Mouse (Mus musculus) myocyte (in vitro differentiated cells): Measurements from ENCODE around the gene Polk. TPM values are rescaled to one million over a fixed set of nuclear protein-coding genes. Genes with fewer than 3 reads are reported as not detected.

ENCODE experiments used
- H3K27me3 ChIP-seq: one replicate; pipeline ENCODE4 v1.6.1; 2011; ENCODE audit not compliant: control insufficient read depth, insufficient read depth, insufficient read length
- H3K36me3 ChIP-seq: one replicate; pipeline ENCODE4 v1.6.1; 2011; ENCODE audit not compliant: control insufficient read depth, insufficient read depth
- H3K4me2 ChIP-seq: one replicate; pipeline ENCODE4 v1.6.1; 2011; ENCODE audit warnings: low read depth, control low read depth
- H3K4me3 ChIP-seq: one replicate; pipeline ENCODE4 v1.5.1; 2011; ENCODE audit warnings: mild to moderate bottlenecking, control low read depth, moderate library complexity
- H3K79me2 ChIP-seq: one replicate; pipeline ENCODE4 v1.6.1; 2011; ENCODE audit not compliant: control insufficient read depth, insufficient read depth
- H3ac ChIP-seq: one replicate; pipeline ENCODE4 v1.6.1; 2011; ENCODE audit not compliant: control insufficient read depth, insufficient read length
- CEBPB ChIP-seq: IDR thresholded peaks from 2 replicates; pipeline ENCODE4 v1.6.1; 2011; ENCODE audit warnings: mild to moderate bottlenecking, moderate library complexity; ENCODE audit not compliant: poor library complexity, insufficient read depth, severe bottlenecking
- E2F4 ChIP-seq: IDR thresholded peaks from one replicate; pipeline ENCODE4 v1.6.1; 2011; ENCODE audit warnings: mild to moderate bottlenecking, control low read depth, moderate library complexity; ENCODE audit not compliant: insufficient read depth
- MAX ChIP-seq: IDR thresholded peaks from one replicate; pipeline ENCODE4 v1.6.1; 2011; ENCODE audit warnings: low read depth, mild to moderate bottlenecking, control low read depth
- MYOD1 ChIP-seq, 3 experiments: IDR thresholded peaks; one replicate each; pipeline ENCODE4 v1.6.1; 2011; ENCODE audit warnings: control low read depth in 2 of 3, low read depth in 2 of 3, mild to moderate bottlenecking in 2 of 3, moderate library complexity in 1 of 3; ENCODE audit not compliant: insufficient read length in 2 of 3, control insufficient read depth in 1 of 3
- MYOG ChIP-seq, 3 experiments: IDR thresholded peaks; one replicate each; pipeline ENCODE4 v1.6.1; 2011; ENCODE audit warnings: control low read depth in 2 of 3, low read depth in 2 of 3, mild to moderate bottlenecking in 2 of 3; ENCODE audit not compliant: insufficient read length in 2 of 3, control insufficient read depth in 1 of 3, insufficient read depth in 1 of 3
- POLR2A ChIP-seq: IDR thresholded peaks from one replicate; pipeline ENCODE4 v1.6.1; 2011; ENCODE audit warnings: low read depth, mild to moderate bottlenecking, control low read depth, moderate library complexity; ENCODE audit not compliant: insufficient read length
- POLR2AphosphoS2 ChIP-seq: IDR thresholded peaks from one replicate; pipeline ENCODE4 v1.6.1; 2011; ENCODE audit warnings: low read depth, control low read depth; ENCODE audit not compliant: insufficient read length
- REST ChIP-seq: IDR thresholded peaks from one replicate; pipeline ENCODE4 v1.6.1; 2011; ENCODE audit warnings: mild to moderate bottlenecking, control low read depth, moderate library complexity; ENCODE audit not compliant: insufficient read depth, insufficient read length
- SRF ChIP-seq: IDR thresholded peaks from one replicate; pipeline ENCODE4 v1.6.1; 2011; ENCODE audit warnings: low read depth; ENCODE audit not compliant: control insufficient read depth, insufficient read length
- TCF12 ChIP-seq: IDR thresholded peaks from one replicate; pipeline ENCODE4 v1.6.1; 2011; ENCODE audit warnings: mild to moderate bottlenecking, control low read depth; ENCODE audit not compliant: poor library complexity, insufficient read depth, severe bottlenecking
- TCF3 ChIP-seq: IDR thresholded peaks from one replicate; pipeline ENCODE4 v1.6.1; 2011; ENCODE audit warnings: low read depth, control low read depth; ENCODE audit not compliant: insufficient read length
- USF1 ChIP-seq: IDR thresholded peaks from one replicate; pipeline ENCODE4 v1.6.1; 2011; ENCODE audit warnings: low read depth, mild to moderate bottlenecking, control low read depth, moderate library complexity
- polyA plus RNA-seq: library from polyadenylated mRNA; unstranded; fragments of >200 nt; fragmentation: generic; extraction: Trizol; gene quantifications from one replicate; pipeline ENCODE4 v1.2.1, GENCODE M21; 2012; ENCODE audit warnings: missing spikeins

Gene Polk
- polyA plus RNA-seq, 1 experiment, result 2.9 TPM

DNA sequence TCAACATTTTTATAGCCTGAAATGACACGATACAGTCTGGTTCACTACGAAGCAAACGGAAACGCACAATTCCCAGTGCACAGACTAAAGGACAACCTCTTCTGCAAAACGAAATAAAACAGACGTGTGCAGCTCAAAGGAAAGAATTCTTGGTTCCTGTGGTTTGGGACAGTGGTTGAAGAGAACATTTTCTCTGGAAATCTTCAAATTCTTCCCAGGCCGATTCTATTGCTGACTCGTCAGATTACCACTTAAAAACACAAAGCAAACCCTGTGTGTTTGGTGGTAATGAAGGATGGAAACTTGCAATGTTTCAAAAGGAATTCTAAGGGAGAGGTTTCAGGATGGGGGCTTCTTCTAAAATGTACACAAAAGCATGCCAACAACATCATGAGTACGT is 12.3 kb downstream of the Polk start:
- H3K4me3 ChIP-seq, result no peak overlapping the region
- no peaks in the 10 kb centered on the region for H3K27me3 ChIP-seq
- no peak overlapping the region for H3K4me2 ChIP-seq
- H3K36me3 ChIP-seq, result peaks cover 3% of the 10 kb centered on the region
- TF ChIP-seq POLR2AphosphoS2 (no peak), TCF3 (no peak), E2F4 (no peak), USF1 (no peak), MAX (no peak), CEBPB (no peak), MYOD1 (IDR thresholded peaks at IDR 0.05; ENCODE audit: control insufficient read depth in 1 of 3, insufficient read length in 2 of 3, low read depth in 2 of 3) (no peak), MYOG (IDR thresholded peaks at IDR 0.05; ENCODE audit: control insufficient read depth in 1 of 3, insufficient read depth in 1 of 3, insufficient read length in 2 of 3, low read depth in 2 of 3) (no peak), SRF (no peak), POLR2A (no peak), REST (no peak), TCF12 (no peak)
- H3ac ChIP-seq, result no peak overlapping the region
- H3K79me2 ChIP-seq, result peaks cover 61% of the 10 kb centered on the region

DNA sequence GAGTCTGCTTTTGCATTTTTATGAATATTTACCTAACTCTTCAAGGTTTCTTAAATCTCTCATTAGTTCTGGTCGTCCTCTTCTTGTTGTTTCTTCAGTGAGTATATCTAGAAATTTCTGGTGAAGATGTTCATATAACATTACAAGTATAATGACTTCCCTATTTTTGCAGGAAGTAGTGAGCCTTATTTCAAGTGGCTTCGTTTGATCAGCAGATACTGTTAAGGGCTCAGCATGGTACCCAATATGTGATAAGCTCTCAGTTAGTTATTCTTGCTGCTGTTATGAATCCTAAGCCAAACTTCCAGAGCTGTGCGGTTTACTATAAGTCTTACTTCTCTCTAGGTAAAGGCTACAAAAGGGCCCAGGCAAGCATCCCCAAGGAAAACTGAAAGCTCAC is 12.8 kb downstream of the Polk start:
- H3K4me2 ChIP-seq, result no peak overlapping the region
- no peak overlapping the region for H3K4me3 ChIP-seq
- peaks cover 56% of the 10 kb centered on the region for H3K79me2 ChIP-seq
- no peaks in the 10 kb centered on the region for H3K27me3 ChIP-seq
- H3ac ChIP-seq, result no peak overlapping the region
- H3K36me3 ChIP-seq, result peaks cover 3% of the 10 kb centered on the region
- TF ChIP-seq TCF12 (no peak), CEBPB (no peak), SRF (no peak), TCF3 (no peak), E2F4 (no peak), POLR2A (no peak), USF1 (no peak), MAX (no peak), REST (no peak), MYOG (IDR thresholded peaks at IDR 0.05; ENCODE audit: control insufficient read depth in 1 of 3, insufficient read depth in 1 of 3, insufficient read length in 2 of 3, low read depth in 2 of 3) (no peak), POLR2AphosphoS2 (no peak)

DNA sequence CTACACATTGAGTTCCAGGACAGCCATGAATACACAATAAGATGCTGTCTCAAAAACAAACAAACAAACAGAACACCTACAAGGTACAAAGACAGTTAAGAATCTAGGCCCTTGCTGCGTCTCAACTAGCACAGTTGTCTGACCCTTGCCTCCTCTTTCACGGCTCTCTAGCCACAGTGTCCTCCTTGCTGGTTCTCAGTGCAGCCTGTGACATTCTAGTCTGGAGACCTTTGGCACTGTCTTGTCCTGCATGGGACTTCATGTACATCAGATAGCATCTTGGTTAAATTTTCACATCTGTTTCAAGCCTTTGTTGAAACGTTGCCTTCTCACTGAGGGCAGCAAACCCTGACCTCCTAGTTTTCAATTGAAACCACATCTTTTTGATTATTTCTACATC is 13.6 kb downstream of the Polk start:
- no peak overlapping the region for H3ac ChIP-seq
- peaks cover 53% of the 10 kb centered on the region for H3K79me2 ChIP-seq
- H3K4me2 ChIP-seq, result no peak overlapping the region
- no peak overlapping the region for H3K4me3 ChIP-seq
- no peaks in the 10 kb centered on the region for H3K27me3 ChIP-seq
- no peak for TF ChIP-seq REST
- TF ChIP-seq CEBPB, result no peak
- no peak for TF ChIP-seq MYOG (IDR thresholded peaks at IDR 0.05; ENCODE audit: control insufficient read depth in 1 of 3, insufficient read depth in 1 of 3, insufficient read length in 2 of 3, low read depth in 2 of 3)
- TF ChIP-seq MAX, result no peak
- H3K36me3 ChIP-seq, result peaks cover 3% of the 10 kb centered on the region

DNA sequence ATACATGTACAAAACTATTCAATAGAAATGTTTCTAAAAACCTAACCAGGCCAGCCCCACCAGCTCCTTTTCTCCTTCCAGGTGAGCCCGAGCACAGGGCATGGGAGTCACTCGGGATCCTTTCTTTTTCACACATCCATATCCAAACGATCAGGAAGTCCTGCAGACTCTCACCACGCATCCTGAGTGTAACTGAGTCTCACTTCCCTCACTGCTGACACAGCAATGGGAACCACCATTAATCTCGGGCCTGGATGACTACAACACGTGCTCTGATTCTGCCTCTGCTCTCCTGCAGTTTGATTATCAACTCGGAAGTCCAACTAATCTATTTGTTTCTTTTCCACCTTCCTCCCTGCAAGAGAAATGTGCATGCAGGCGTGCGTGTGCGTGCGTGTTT is 14.5 kb downstream of the Polk start:
- no peak overlapping the region for H3K4me2 ChIP-seq
- H3K79me2 ChIP-seq, result peaks cover 57% of the 10 kb centered on the region
- H3K27me3 ChIP-seq, result no peaks in the 10 kb centered on the region
- no peak for TF ChIP-seq MAX
- TF ChIP-seq E2F4, result no peak
- TF ChIP-seq TCF12, result no peak
- no peak for TF ChIP-seq SRF
- TF ChIP-seq CEBPB, result no peak
- TF ChIP-seq MYOG (IDR thresholded peaks at IDR 0.05; ENCODE audit: control insufficient read depth in 1 of 3, insufficient read depth in 1 of 3, insufficient read length in 2 of 3, low read depth in 2 of 3), result no peak
- TF ChIP-seq POLR2AphosphoS2, result no peak
- TF ChIP-seq REST, result no peak
- no peak for TF ChIP-seq TCF3
- H3ac ChIP-seq, result no peak overlapping the region
- H3K36me3 ChIP-seq, result peaks cover 3% of the 10 kb centered on the region
- no peak overlapping the region for H3K4me3 ChIP-seq

DNA sequence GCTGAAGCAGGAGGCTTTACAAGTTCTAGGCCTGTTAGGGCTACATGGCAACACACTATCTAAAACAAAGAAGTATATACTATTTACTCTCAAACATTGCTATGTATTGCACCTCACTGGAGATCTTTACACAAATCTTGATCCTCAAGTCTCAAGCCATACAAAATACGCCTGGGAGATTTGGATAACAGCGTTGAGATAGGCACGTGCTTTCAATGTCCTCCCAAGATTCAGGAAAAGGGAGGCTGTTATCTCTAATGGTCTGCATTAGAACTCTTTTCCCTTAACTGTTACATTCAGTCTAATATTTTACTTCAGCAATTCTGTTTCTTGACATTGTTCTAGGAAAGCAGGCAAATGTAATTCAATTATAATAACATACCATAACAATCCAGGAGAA is 15.4 kb downstream of the Polk start:
- no peak overlapping the region for H3K4me2 ChIP-seq
- no peak overlapping the region for H3ac ChIP-seq
- H3K4me3 ChIP-seq, result no peak overlapping the region
- peaks cover 49% of the 10 kb centered on the region for H3K79me2 ChIP-seq
- peaks cover 3% of the 10 kb centered on the region for H3K36me3 ChIP-seq
- H3K27me3 ChIP-seq, result no peaks in the 10 kb centered on the region
- TF ChIP-seq E2F4, result no peak
- no peak for TF ChIP-seq MAX
- TF ChIP-seq CEBPB, result no peak
- no peak for TF ChIP-seq MYOG (IDR thresholded peaks at IDR 0.05; ENCODE audit: control insufficient read depth in 1 of 3, insufficient read depth in 1 of 3, insufficient read length in 2 of 3, low read depth in 2 of 3)
- no peak for TF ChIP-seq REST
- no peak for TF ChIP-seq USF1
- TF ChIP-seq POLR2A, result no peak
- no peak for TF ChIP-seq POLR2AphosphoS2
- no peak for TF ChIP-seq TCF12
- TF ChIP-seq TCF3, result no peak
- no peak for TF ChIP-seq SRF
